Comparison of ENCODE assay signal across 24 mouse cellular contexts in genomic region chr1:39889429-39889828, GRCm38 (mm10).
"Had no signal": no experiment of that assay in that cellular context is flagged by ENCODE, and none has a peak within 500 bp of the region (broad histone marks: within the 10 kb centered on the region; RNA-seq: fewer than 3 reads in every experiment).

No protein-coding gene starts in this region.

- DNase-seq: gastrocnemius, postnatal 14 days; gastrocnemius, postnatal 36 days; heart, adult 11 months; heart, adult 2 months; heart, postnatal 14 days; heart, postnatal 36 days; kidney, adult 11 months; kidney, adult 2 months; kidney, adult 9 months; kidney, postnatal 10 days; kidney, postnatal 25 days; kidney, postnatal 4 days; liver had no signal

- H3K27ac ChIP-seq: heart, adult 2 months; heart, embryonic 13.5 days; heart, embryonic 15.5 days; hindbrain, embryonic 13.5 days; hindbrain, embryonic 15.5 days; hindbrain, postnatal 0 days; layer of hippocampus, adult 2 months; left cerebral cortex, adult 2 months; limb, embryonic 10.5 days; limb, embryonic 12.5 days had no signal

- H3K4me3 ChIP-seq: heart, adult 2 months; heart, embryonic 13.5 days; heart, embryonic 15.5 days; hindbrain, embryonic 13.5 days; hindbrain, embryonic 15.5 days; layer of hippocampus, adult 2 months; left cerebral cortex, adult 2 months; limb, embryonic 10.5 days; limb, embryonic 12.5 days had no signal

- H3K4me1 ChIP-seq: heart, embryonic 13.5 days; heart, embryonic 15.5 days; limb, embryonic 12.5 days had no signal

- H3K4me2 ChIP-seq: heart, embryonic 11.5 days; heart, embryonic 13.5 days; heart, embryonic 15.5 days; hindbrain, embryonic 13.5 days; hindbrain, embryonic 15.5 days; limb, embryonic 12.5 days; liver, embryonic 11.5 days had no signal

- H3K27me3 ChIP-seq: heart, embryonic 13.5 days; heart, embryonic 15.5 days; hindbrain, embryonic 13.5 days; hindbrain, embryonic 15.5 days; limb, embryonic 12.5 days had no signal

- H3K36me3 ChIP-seq: heart, embryonic 13.5 days; heart, embryonic 15.5 days; hindbrain, embryonic 13.5 days; hindbrain, embryonic 15.5 days; limb, embryonic 10.5 days; limb, embryonic 12.5 days had no signal
